Mouse (Mus musculus) olfactory bulb, adult 2 months (tissue): ENCODE data around the gene Rab8b.

ENCODE experiments used
- CTCF ChIP-seq: fragments of 200-500 bp; IDR thresholded peaks from 2 replicates; pipeline ENCODE4 v1.5.1; 2012; ENCODE audit warnings: low read depth, mild to moderate bottlenecking, low read length, moderate library complexity; ENCODE audit not compliant: insufficient read depth
- POLR2A ChIP-seq: fragments of 200-500 bp; IDR thresholded peaks from 2 replicates; pipeline ENCODE4 v1.6.1; 2012; ENCODE audit warnings: mild to moderate bottlenecking, low read depth, low read length, moderate library complexity; ENCODE audit not compliant: insufficient read depth

- TF ChIP-seq CTCF (no peak), POLR2A (no peak)
Measured at GRCm38 (mm10) chr9:66917216-66917891, 2.1 kb downstream of the Rab8b start.
